Comparison of ENCODE assay signal across 8 mouse cellular contexts in the genomic region with DNA sequence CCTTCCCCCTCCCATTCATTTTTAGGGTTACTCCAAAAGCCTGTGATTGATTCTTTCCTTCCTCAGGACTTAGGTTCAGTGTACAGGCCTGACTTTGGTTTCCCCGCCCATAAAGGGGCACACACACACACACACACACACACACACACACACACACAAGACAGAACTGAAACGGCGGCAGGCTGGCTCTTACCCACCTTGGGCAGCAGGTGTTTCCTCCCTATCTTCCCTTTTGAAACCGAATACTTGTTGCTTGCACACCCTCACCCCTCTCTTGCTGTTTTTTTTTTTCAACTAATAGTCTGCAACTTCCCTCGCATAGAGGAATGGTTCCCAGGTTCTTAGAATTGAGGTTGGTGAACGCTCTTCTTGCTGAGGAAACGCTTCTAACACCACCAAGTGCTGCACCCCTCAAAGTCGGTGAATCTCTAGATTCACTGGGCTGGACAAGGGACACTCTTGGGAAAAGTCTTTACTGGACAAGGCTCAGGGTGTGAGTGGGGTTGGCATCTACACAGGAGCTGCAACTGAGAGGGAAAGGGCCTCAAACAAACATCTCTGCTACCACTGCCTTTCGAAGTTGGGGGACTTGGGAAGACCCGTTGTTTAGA. TPM values are rescaled to one million over a fixed set of nuclear protein-coding genes. Genes with fewer than 3 reads are reported as not detected.
DNase-seq lines count a peak whose midpoint lies in the region; ATAC-seq and TF ChIP-seq lines count a peak whose summit lies in the region.

No protein-coding gene starts in this region.

- TF ChIP-seq POLR2A in MEL (IDR thresholded peaks at IDR 0.05; ENCODE audit: control insufficient read depth in 1 of 2, insufficient read depth in 1 of 2, low read depth in 1 of 2, low read length in 2 of 2, poor library complexity in 1 of 2): no peak

- H3K4me2 ChIP-seq in heart, embryonic 15.5 days: peak overlapping the region; percentile 73
- H3K4me2 ChIP-seq in limb, embryonic 12.5 days: peak overlapping the region; percentile 73
- H3K4me2 ChIP-seq in midbrain, postnatal 0 days (ENCODE audit: low read depth, low read length, poor library complexity, severe bottlenecking): peak overlapping the region; percentile 93

- H3K4me1 ChIP-seq in MEL (ENCODE audit: control insufficient read depth in 1 of 2, insufficient read depth in 2 of 2, low read length in 2 of 2): peaks cover 14 to 21% of the 10 kb centered on the region in 2 experiments
- H3K4me1 ChIP-seq in heart, embryonic 15.5 days (replicated peaks): peaks cover 66% of the 10 kb centered on the region
- peaks cover 46% of the 10 kb centered on the region for H3K4me1 ChIP-seq in limb, embryonic 12.5 days (replicated peaks)
- peaks cover 10% of the 10 kb centered on the region for H3K4me1 ChIP-seq in midbrain, postnatal 0 days (ENCODE audit: insufficient read depth, low read length)

- no peak for TF ChIP-seq RAD21 in MEL (IDR thresholded peaks at IDR 0.05; ENCODE audit: low read depth, low read length)

- H3K4me3 ChIP-seq in MEL (ENCODE audit: control insufficient read depth in 1 of 2, insufficient read depth in 1 of 2, low read depth in 2 of 2, low read length in 2 of 2): peak overlapping the region; percentile 74 to 80
- H3K4me3 ChIP-seq in heart, embryonic 15.5 days: peak overlapping the region; percentile 79
- peak overlapping the region; percentile 75 for H3K4me3 ChIP-seq in limb, embryonic 12.5 days (replicated peaks)
- peak overlapping the region; percentile 59 for H3K4me3 ChIP-seq in midbrain, postnatal 0 days (ENCODE audit: low read depth, low read length)

- no peaks in the 10 kb centered on the region for H3K9me3 ChIP-seq in MEL (replicated peaks; ENCODE audit: insufficient read depth, low read length)
- H3K9me3 ChIP-seq in heart, embryonic 15.5 days (replicated peaks): no peaks in the 10 kb centered on the region
- no peaks in the 10 kb centered on the region for H3K9me3 ChIP-seq in limb, embryonic 12.5 days
- no peaks in the 10 kb centered on the region for H3K9me3 ChIP-seq in midbrain, postnatal 0 days (ENCODE audit: low read length)

- H3K9ac ChIP-seq in MEL (ENCODE audit: control insufficient read depth, low read depth, low read length, poor library complexity, severe bottlenecking): peak overlapping the region; percentile 86
- H3K9ac ChIP-seq in heart, embryonic 15.5 days: peak overlapping the region; percentile 91
- peak overlapping the region; percentile 93 for H3K9ac ChIP-seq in limb, embryonic 12.5 days (replicated peaks)
- H3K9ac ChIP-seq in midbrain, postnatal 0 days (replicated peaks; ENCODE audit: low read length, poor library complexity, severe bottlenecking): peak overlapping the region; percentile 72

- peaks cover 15% of the 10 kb centered on the region for H3K79me2 ChIP-seq in MEL (ENCODE audit: control insufficient read depth, insufficient read depth, low read length, poor library complexity)

- WGBS in heart, embryonic 15.5 days: 23% methylated on average over 10 of the region's 10 CpGs
- 25% methylated on average over 10 of the region's 10 CpGs for WGBS in limb, embryonic 12.5 days
- WGBS in midbrain, postnatal 0 days: 36% methylated on average over 10 of the region's 10 CpGs

- peak; percentile 84 to 88 for DNase-seq in B cell, adult 2 months
- DNase-seq in MEL (ENCODE audit: low read depth, low spot score): peak; percentile 74
- no peak for DNase-seq in midbrain, postnatal 0 days (ENCODE audit: low spot score)
- peak; percentile 78 for DNase-seq in thymus, postnatal 4 days
- DNase-seq in adrenal gland, postnatal 4 days (ENCODE audit: low spot score in 2 of 2): no peak
- no peak for DNase-seq in right cerebral cortex, adult 18-20 months

- peak overlapping the region; percentile 80 for H3K27ac ChIP-seq in MEL (ENCODE audit: control insufficient read depth, low read depth, low read length)
- peak overlapping the region; percentile 96 for H3K27ac ChIP-seq in heart, embryonic 15.5 days
- peak overlapping the region; percentile 95 for H3K27ac ChIP-seq in limb, embryonic 12.5 days
- peak overlapping the region; percentile 70 for H3K27ac ChIP-seq in midbrain, postnatal 0 days (ENCODE audit: low read depth, low read length)

- peaks cover 9 to 20% of the 10 kb centered on the region in 2 experiments; a peak in 3 of 4 replicates for H3K36me3 ChIP-seq in MEL (ENCODE audit: control insufficient read depth in 1 of 2, insufficient read depth in 2 of 2, low read length in 2 of 2)
- peaks cover 8% of the 10 kb centered on the region; the same call in 1 of the 2 replicates for H3K36me3 ChIP-seq in heart, embryonic 15.5 days
- peaks cover 29% of the 10 kb centered on the region for H3K36me3 ChIP-seq in limb, embryonic 12.5 days
- H3K36me3 ChIP-seq in midbrain, postnatal 0 days (ENCODE audit: insufficient read depth, low read length): peaks cover 3% of the 10 kb centered on the region; the same call in 1 of the 2 replicates

- H3K27me3 ChIP-seq in MEL (ENCODE audit: control insufficient read depth in 1 of 2, insufficient read depth in 2 of 2, low read length in 2 of 2): no peaks in the 10 kb centered on the region
- H3K27me3 ChIP-seq in heart, embryonic 15.5 days: no peaks in the 10 kb centered on the region
- H3K27me3 ChIP-seq in limb, embryonic 12.5 days: no peaks in the 10 kb centered on the region
- H3K27me3 ChIP-seq in midbrain, postnatal 0 days (ENCODE audit: insufficient read depth, low read length): no peaks in the 10 kb centered on the region

- TF ChIP-seq EP300 in MEL (IDR thresholded peaks at IDR 0.05; ENCODE audit: low read depth in 1 of 2, low read length in 2 of 2): peak; percentile 19 to 71; a peak in 3 of 4 replicates

- ATAC-seq in heart, embryonic 15.5 days (replicated peaks; ENCODE audit: insufficient number of reproducible peaks, insufficient read depth, low FRiP score, low read depth): no peak
- ATAC-seq in limb, embryonic 12.5 days (ENCODE audit: insufficient number of reproducible peaks, insufficient read depth, low FRiP score, low TSS enrichment, low read depth): no peak
- ATAC-seq in midbrain, postnatal 0 days (ENCODE audit: low FRiP score): no peak

- no peak; a peak in 1 of 6 replicates for TF ChIP-seq CTCF in MEL (IDR thresholded peaks at IDR 0.05 in 2 of 3, conservative IDR thresholded peaks at IDR 0.05 in 1 of 3; ENCODE audit: control insufficient read depth in 1 of 3, insufficient read depth in 1 of 3, low read depth in 2 of 3, low read length in 3 of 3, poor library complexity in 1 of 3, severe bottlenecking in 1 of 3)
- TF ChIP-seq CTCF in midbrain, postnatal 0 days (IDR thresholded peaks at IDR 0.05): no peak

RNA-seq across cellular contexts. Expression of a gene that starts 5.9 kb away (rescaled TPM):
- 41.1 and 41.9 TPM in 2 replicates for total RNA-seq in MEL (2012; rRNA removed)
- polyA plus RNA-seq in MEL (2012; ENCODE audit: insufficient read depth in 1 of 2, insufficient read length in 2 of 2, low read depth in 1 of 2, low replicate concordance in 2 of 2, missing spikeins in 1 of 2): 10 to 100 TPM in 1 of 2 experiments, not detected in 1; 44.3 TPM
- polyA plus RNA-seq in heart, embryonic 15.5 days (2015; fragmentation: Nextera tagmentation; extraction: Ambion mirVana): 41.7 and 54.8 TPM in 2 replicates
- polyA plus RNA-seq in limb, embryonic 12.5 days (2016; fragmentation: Nextera tagmentation; extraction: Ambion mirVana): 46.0 and 49.1 TPM in 2 replicates
- total RNA-seq in midbrain, postnatal 0 days (2014; rRNA removed): 88.1 and 102 TPM in 2 replicates
- 33.9 and 35.4 TPM in 2 replicates for polyA plus RNA-seq in midbrain, postnatal 0 days (2015; fragmentation: Nextera tagmentation; extraction: Ambion mirVana)
- 100 to 1,000 TPM; 104 to 109 TPM for total RNA-seq in adrenal gland, postnatal 4 days (2021)

RNA-seq across cellular contexts. Expression of a gene that starts 28.2 kb away (rescaled TPM):
- total RNA-seq in MEL (2012; rRNA removed): not detected in 2 replicates
- not detected for polyA plus RNA-seq in MEL (2012; ENCODE audit: insufficient read depth in 1 of 2, insufficient read length in 2 of 2, low read depth in 1 of 2, low replicate concordance in 2 of 2, missing spikeins in 1 of 2)
- polyA plus RNA-seq in heart, embryonic 15.5 days (2015; fragmentation: Nextera tagmentation; extraction: Ambion mirVana): 0.09 TPM in 1 of 2 replicates, not detected in the other
- polyA plus RNA-seq in limb, embryonic 12.5 days (2016; fragmentation: Nextera tagmentation; extraction: Ambion mirVana): not detected in 2 replicates
- 0.19 and 1.4 TPM in 2 replicates for total RNA-seq in midbrain, postnatal 0 days (2014; rRNA removed)
- 0.21 TPM in 1 of 2 replicates, not detected in the other for polyA plus RNA-seq in midbrain, postnatal 0 days (2015; fragmentation: Nextera tagmentation; extraction: Ambion mirVana)
- total RNA-seq in adrenal gland, postnatal 4 days (2021): under 1 TPM; 0.20 to 0.36 TPM

RNA-seq across cellular contexts. Expression of a gene that starts 35.2 kb away (rescaled TPM):
- not detected in 2 replicates for total RNA-seq in MEL (2012; rRNA removed)
- not detected for polyA plus RNA-seq in MEL (2012; ENCODE audit: insufficient read depth in 1 of 2, insufficient read length in 2 of 2, low read depth in 1 of 2, low replicate concordance in 2 of 2, missing spikeins in 1 of 2)
- polyA plus RNA-seq in heart, embryonic 15.5 days (2015; fragmentation: Nextera tagmentation; extraction: Ambion mirVana): not detected in 2 replicates
- 0.09 TPM in 1 of 2 replicates, not detected in the other for polyA plus RNA-seq in limb, embryonic 12.5 days (2016; fragmentation: Nextera tagmentation; extraction: Ambion mirVana)
- total RNA-seq in midbrain, postnatal 0 days (2014; rRNA removed): 0.52 and 0.60 TPM in 2 replicates
- 0.14 TPM in 1 of 2 replicates, not detected in the other for polyA plus RNA-seq in midbrain, postnatal 0 days (2015; fragmentation: Nextera tagmentation; extraction: Ambion mirVana)
- under 1 TPM in 1 of 2 experiments, not detected in 1; 0.20 TPM for total RNA-seq in adrenal gland, postnatal 4 days (2021)

RNA-seq across cellular contexts. Expression of a gene that starts 46.8 kb away (rescaled TPM):
- total RNA-seq in MEL (2012; rRNA removed): 30.8 and 31.8 TPM in 2 replicates
- 100 to 1,000 TPM in 1 of 2 experiments, 10 to 100 TPM in 1; 16.7 to 132 TPM for polyA plus RNA-seq in MEL (2012; ENCODE audit: insufficient read depth in 1 of 2, insufficient read length in 2 of 2, low read depth in 1 of 2, low replicate concordance in 2 of 2, missing spikeins in 1 of 2)
- 24.2 and 26.6 TPM in 2 replicates for polyA plus RNA-seq in heart, embryonic 15.5 days (2015; fragmentation: Nextera tagmentation; extraction: Ambion mirVana)
- polyA plus RNA-seq in limb, embryonic 12.5 days (2016; fragmentation: Nextera tagmentation; extraction: Ambion mirVana): 50.4 and 58.5 TPM in 2 replicates
- total RNA-seq in midbrain, postnatal 0 days (2014; rRNA removed): 25.6 and 40.2 TPM in 2 replicates
- polyA plus RNA-seq in midbrain, postnatal 0 days (2015; fragmentation: Nextera tagmentation; extraction: Ambion mirVana): 26.0 and 26.6 TPM in 2 replicates
- total RNA-seq in adrenal gland, postnatal 4 days (2021): 10 to 100 TPM; 47.3 to 48.7 TPM

RNA-seq across cellular contexts. Expression of a gene that starts 54.6 kb away (rescaled TPM):
- total RNA-seq in MEL (2012; rRNA removed): not detected in 2 replicates
- not detected for polyA plus RNA-seq in MEL (2012; ENCODE audit: insufficient read depth in 1 of 2, insufficient read length in 2 of 2, low read depth in 1 of 2, low replicate concordance in 2 of 2, missing spikeins in 1 of 2)
- not detected in 2 replicates for polyA plus RNA-seq in heart, embryonic 15.5 days (2015; fragmentation: Nextera tagmentation; extraction: Ambion mirVana)
- polyA plus RNA-seq in limb, embryonic 12.5 days (2016; fragmentation: Nextera tagmentation; extraction: Ambion mirVana): not detected in 2 replicates
- 0.09 TPM in 1 of 2 replicates, not detected in the other for total RNA-seq in midbrain, postnatal 0 days (2014; rRNA removed)
- polyA plus RNA-seq in midbrain, postnatal 0 days (2015; fragmentation: Nextera tagmentation; extraction: Ambion mirVana): not detected in 2 replicates
- not detected for total RNA-seq in adrenal gland, postnatal 4 days (2021)

Comparison
In these comparisons a context has a peak if more than half of its experiments do, and no peak if none do; other contexts are left out.
1. DNase-seq: peak in B cell, adult 2 months (2 of 2), MEL (single experiment) and thymus, postnatal 4 days (single experiment); none in midbrain, postnatal 0 days (single experiment), adrenal gland, postnatal 4 days (0 of 2) and right cerebral cortex, adult 18-20 months (single experiment).
2. Peak in every context shown above with its lines, with median percentiles within 50 percentile points of each other: H3K27ac ChIP-seq, H3K4me3 ChIP-seq, H3K9ac ChIP-seq and H3K4me2 ChIP-seq.